Mouse (Mus musculus): ENCODE results near the gene Alkbh2.

GRCm38 (mm10) chr5:114176548-114177400 lies 48.8 kb upstream of the Alkbh2 start:
- no peak for TF ChIP-seq POLR2A (IDR thresholded peaks at IDR 0.05; ENCODE audit: low read depth, low read length)
- no peak for TF ChIP-seq CTCF (conservative IDR thresholded peaks at IDR 0.05; ENCODE audit: insufficient read depth, insufficient read length, low read depth, low read length)
